Mouse (Mus musculus) embryo, embryonic 9.5 days (tissue): ENCODE results near the gene Dst.

ENCODE experiments used
- DNase-seq: peaks from one replicate; pipeline ENCODE4 v3.0.0-alpha.2; 2017; ENCODE audit errors: extremely low spot score

Dst gene

DNA sequence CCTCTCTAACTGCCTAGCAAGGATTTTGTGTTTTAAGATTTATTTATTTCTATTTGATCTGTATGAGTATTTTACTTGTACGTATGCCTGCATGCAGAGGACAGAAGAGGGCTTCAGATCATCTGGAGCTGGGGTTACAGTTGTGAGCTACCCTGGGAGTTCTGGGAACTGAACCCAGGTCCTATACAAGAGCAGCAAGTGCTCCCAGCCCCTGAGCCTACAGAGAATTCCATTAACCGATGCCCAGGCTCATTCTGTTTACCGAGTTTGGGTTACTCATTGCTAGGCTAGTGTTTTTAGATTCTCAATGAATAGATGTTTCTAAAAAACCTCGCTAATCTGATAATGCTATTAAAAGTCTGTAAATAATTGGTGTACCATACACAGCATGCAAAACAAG, 67.3 kb downstream of the Dst start:
- DNase-seq = no peak

- DNase-seq = no peak
Observed at GRCm38 (mm10) chr1:33977832-33978231, 69.8 kb downstream of the Dst start.

DNA sequence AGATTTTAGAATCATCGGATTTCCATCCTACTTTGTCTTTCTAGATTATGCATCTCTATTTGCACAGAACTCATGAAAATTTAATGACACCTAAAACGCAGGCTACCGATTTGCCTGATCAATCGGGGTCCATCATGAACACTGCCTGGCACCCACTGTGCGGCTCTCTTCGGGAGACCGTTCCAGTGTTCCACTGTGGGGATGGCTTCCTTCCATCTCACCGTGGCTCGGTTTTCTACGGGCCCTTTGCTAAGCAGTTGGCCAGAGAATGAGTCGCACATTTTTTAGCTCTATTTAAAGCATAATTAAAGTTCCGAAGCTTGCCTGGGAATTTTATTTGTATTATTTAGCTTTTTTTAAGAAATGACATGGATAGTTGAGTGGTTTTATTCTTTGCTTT, 72.4 kb downstream of the Dst start:
- DNase-seq = no peak

DNA sequence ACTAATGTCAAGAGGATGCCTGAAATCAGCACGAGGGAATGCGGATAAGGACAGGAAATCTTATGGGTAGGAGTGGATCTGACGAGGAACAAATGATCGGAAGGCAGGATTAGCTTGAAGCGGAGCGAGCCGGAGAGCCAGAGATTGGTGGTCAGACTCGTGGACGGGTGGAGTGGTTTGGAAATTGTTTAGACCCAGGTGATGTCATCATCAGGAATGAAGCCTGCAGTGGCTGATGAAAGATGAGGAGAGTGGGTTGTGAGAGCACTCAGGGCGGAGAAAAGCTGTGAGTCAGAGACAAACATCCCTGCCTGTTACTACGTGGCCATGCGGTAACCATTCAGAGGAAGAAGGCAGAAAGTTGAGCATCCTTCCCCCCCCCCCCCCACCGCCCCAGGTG, 81.6 kb downstream of the Dst start:
- no peak for DNase-seq

DNA sequence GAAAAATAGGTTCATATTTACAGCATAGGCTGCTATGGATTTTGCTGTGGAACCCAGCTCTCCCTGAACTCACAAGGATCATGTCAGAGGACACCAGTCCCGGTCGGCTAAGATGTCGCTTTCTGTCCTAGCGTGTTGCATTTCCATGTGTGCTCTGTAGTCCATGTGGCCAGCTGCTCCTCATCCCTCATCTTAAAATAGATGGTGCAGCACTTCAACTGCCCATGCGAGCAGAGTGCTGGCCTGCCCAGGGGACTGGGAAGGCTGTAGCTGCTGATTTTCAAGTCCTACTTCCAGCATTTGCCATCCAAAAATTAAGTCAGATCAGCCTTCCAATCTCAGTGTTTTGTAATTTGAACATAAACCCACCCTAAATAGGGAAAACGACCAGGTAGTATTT, 83.0 kb downstream of the Dst start:
- no peak for DNase-seq

DNA sequence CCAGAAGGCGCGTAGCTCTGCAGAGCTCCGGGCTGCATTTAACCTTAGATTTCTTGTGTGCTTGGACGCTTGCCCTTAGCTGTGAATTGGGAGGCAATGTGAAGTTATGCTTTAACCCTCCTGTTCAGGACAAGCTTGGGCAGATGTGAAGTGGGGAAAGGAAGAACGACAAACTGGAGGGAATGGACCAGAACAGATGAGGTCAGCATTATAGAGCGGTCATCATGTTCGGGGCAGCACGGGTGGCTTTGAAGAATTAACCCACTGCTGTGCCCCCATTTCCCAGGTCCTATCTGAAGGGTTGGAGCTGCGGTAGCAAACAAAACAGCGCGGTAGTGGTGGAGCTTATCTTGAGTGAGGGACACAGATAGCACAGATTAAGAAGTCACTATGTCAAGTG, 84.8 kb downstream of the Dst start:
- no peak for DNase-seq

GRCm38 (mm10) chr1:33994201-33994600, 86.2 kb downstream of the Dst start:
- no peak for DNase-seq

- no peak for DNase-seq
Observed at GRCm38 (mm10) chr1:33995386-33995785, 87.4 kb downstream of the Dst start.

- peak; percentile 34 for DNase-seq
Observed at GRCm38 (mm10) chr1:33996105-33996887, 88.3 kb downstream of the Dst start.

DNA sequence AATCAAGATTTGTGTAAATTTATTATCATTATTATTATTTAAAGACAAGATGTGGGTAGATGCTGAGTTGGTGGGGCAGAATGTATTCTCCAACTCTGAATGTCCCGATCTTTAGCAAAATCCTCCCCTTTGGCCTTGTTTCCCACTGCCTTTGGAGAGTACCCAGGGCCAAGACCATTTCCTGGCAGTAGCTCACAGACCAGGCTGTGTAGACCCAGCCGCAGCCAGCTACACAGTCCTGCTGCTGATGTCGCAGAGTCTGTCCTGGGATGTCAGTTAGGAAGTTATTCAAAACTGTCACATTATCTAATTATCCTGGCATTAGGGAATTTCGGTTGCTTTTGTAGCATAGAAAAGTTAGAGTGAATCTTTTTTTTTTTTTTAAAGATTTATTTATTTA, 94.3 kb downstream of the Dst start:
- no peak for DNase-seq

GRCm38 (mm10) chr1:34002970-34003369, 94.9 kb downstream of the Dst start:
- peak; percentile 36 for DNase-seq

DNA sequence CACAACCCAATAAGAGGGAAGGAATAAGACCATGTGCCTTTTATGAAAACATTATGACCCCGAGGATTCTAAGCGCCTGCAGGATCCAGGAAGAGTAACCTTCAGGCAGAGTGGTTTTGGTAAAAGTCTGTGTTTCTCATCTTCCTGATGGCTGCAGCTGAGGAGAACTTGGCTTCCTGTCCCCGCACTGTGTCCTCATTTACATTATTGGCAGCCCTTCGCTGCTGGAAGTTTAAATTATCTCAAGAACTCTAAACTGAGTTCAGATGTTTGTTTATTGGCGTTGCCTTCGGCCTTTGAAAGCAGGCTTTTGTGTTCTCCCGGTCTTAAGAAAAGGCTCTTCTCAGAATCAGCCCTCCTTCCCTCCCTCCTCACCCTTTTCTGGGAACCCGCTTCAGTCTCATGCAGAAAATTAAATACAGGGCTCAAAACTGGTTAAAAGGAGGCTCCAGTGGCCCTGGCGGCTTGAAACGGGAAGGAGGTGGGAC, 97.3 kb downstream of the Dst start:
- DNase-seq = no peak

DNA sequence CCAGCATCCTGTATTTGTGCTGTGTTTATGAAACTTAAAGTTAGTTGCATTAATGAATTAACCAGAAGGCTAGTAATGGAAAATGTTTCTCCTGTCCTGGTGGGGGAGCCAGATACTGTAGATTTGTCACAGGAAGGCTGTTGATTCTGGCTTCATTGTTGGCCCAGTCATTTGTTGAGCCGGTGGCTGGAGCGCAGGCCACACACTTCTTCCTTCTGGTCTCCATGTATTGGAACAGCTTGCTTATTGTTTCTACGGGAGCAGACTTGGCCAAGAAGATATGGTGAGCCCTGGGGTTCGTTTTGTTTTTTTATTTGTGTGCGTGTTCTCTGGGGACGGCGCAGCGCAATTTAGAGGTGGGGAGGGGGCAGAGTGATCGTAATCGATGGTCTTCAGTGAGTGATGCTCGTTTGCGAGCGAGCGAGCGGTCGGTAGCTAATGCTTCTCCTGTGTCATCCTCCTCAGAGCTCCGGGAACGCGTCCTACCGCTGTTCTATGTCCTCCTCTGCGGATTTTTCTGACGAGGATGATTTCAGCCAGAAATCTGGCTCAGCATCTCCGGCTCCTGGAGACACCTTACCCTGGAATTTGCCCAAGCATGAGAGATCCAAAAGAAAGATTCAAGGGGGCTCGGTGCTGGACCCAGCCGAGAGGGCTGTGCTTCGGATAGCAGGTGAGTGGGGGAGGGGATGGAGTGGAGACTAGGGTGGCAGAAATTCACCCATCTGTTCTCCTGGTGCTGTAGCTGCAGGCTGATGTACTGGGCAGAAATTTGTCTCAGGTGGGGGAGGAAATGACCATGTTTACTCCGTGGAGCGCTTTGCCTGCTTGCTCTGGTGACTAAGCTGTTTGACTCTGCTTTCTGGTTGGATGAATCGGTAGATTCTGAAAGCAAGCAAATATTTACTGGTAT, 98.0 kb downstream of the Dst start:
- peak; percentile 83 for DNase-seq

GRCm38 (mm10) chr1:34006828-34007361, 98.9 kb downstream of the Dst start:
- DNase-seq = peak; percentile 15

DNA sequence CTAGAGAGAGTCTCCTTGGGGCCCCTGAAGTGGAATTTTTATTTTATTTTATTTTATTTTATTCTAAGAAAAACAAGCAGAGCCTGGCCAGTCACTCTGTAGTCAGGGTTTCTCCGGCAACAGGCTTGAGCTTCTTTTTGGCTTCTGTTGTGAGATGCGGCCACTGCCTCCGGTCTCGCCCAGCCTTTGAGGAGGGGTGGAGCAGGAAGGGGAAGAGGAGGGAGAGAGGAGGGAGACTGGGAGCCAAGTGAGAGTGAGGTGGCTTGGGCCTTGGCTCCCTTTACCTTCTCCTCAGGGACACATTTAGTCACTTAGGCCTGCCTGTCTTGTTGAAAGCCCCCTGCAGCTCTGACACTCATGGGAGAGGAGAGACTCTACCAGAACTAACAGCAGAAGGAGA, 99.4 kb downstream of the Dst start:
- DNase-seq = peak; percentile 17

- peak; percentile 75 for DNase-seq
Observed at GRCm38 (mm10) chr1:34011051-34011677, 103.1 kb downstream of the Dst start.

GRCm38 (mm10) chr1:34011821-34012271, 103.8 kb downstream of the Dst start:
- DNase-seq = peak; percentile 54

- no peak for DNase-seq
Observed at GRCm38 (mm10) chr1:34013490-34013889, 105.5 kb downstream of the Dst start.

- no peak for DNase-seq
Observed at GRCm38 (mm10) chr1:34016780-34017179, 108.8 kb downstream of the Dst start.

DNA sequence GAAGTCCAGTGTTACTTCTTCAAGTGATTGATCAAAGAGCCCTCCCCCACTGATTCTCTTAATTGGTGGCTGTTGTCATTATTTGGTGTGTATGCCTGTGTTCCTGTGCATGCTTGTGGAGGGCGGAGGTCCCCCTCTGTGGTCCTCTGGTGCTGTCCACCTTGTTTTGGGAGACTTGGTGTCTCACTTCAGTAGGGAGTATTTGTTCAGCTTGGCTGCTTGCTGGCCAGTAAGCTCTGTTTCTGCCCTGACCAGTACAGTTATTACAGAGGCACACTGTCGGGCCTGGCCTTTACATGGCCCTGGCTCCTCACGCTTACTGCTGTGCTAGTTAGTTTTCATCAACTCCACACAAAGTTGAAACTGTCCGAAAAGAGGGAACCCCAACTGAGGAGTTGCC, 109.3 kb downstream of the Dst start:
- DNase-seq = no peak

GRCm38 (mm10) chr1:34020599-34020998, 112.6 kb downstream of the Dst start:
- DNase-seq = no peak

GRCm38 (mm10) chr1:34021574-34021973, 113.5 kb downstream of the Dst start:
- DNase-seq = no peak
